Mouse (Mus musculus) intestine, postnatal 0 days (tissue): ENCODE measurements around the gene Lrrc56. TPM values are rescaled to one million over a fixed set of nuclear protein-coding genes. Genes with fewer than 3 reads are reported as not detected.

Experiments used
- ATAC-seq: fragments of 200-750 bp; cut with Nextera tagmentation; 2 replicates; pipeline ENCODE4 v1.8.0; 2017; ENCODE audit warnings: mild to moderate bottlenecking, moderate TSS enrichment, moderate library complexity
- H3K27ac ChIP-seq: fragments of 300-500 bp; sonication (generic); 2 replicates; pipeline ENCODE4 v1.5.1; 2014; ENCODE audit warnings: mild to moderate bottlenecking, low read depth, low read length, moderate library complexity
- H3K27me3 ChIP-seq: fragments of 300-500 bp; sonication (generic); replicated peaks from 2 replicates; pipeline ENCODE4 v1.6.1; 2014; ENCODE audit warnings: low read length, mixed read lengths; ENCODE audit not compliant: control insufficient read depth, insufficient read depth
- H3K36me3 ChIP-seq: fragments of 300-500 bp; sonication (generic); 2 replicates; pipeline ENCODE4 v1.6.1; 2014; ENCODE audit warnings: mild to moderate bottlenecking, moderate library complexity; ENCODE audit not compliant: control insufficient read depth, insufficient read depth
- H3K4me1 ChIP-seq: fragments of 300-500 bp; sonication (generic); replicated peaks from 2 replicates; pipeline ENCODE4 v1.6.1; 2014; ENCODE audit warnings: antibody characterized with exemption, low read length, mixed read lengths; ENCODE audit not compliant: control insufficient read depth, insufficient read depth
- H3K4me2 ChIP-seq: fragments of 300-500 bp; sonication (generic); replicated peaks from 2 replicates; pipeline ENCODE4 v1.6.1; 2014; ENCODE audit warnings: low read depth, mild to moderate bottlenecking, moderate library complexity
- H3K4me3 ChIP-seq: fragments of 300-500 bp; sonication (generic); 2 replicates; pipeline ENCODE4 v1.5.1; 2014; ENCODE audit warnings: low read depth, low read length
- H3K9ac ChIP-seq: fragments of 300-500 bp; sonication (generic); 2 replicates; pipeline ENCODE4 v1.6.1; 2014; ENCODE audit warnings: mild to moderate bottlenecking, low read depth, low read length
- H3K9me3 ChIP-seq: fragments of 300-500 bp; sonication (generic); 2 replicates; pipeline ENCODE4 v1.6.1; 2016; ENCODE audit warnings: mixed run types; ENCODE audit not compliant: control insufficient read depth
- CTCF ChIP-seq: sonication (generic); IDR thresholded peaks from 2 replicates; pipeline ENCODE4 v1.5.1; 2016; ENCODE audit warnings: low read depth, mild to moderate bottlenecking, control low read depth, antibody characterized with exemption, moderate library complexity
- WGBS: fragments of 180-500 bp; shearing (Covaris S2); extraction: QIAGEN DNeasy Blood & Tissue Kit; methylation state at CpG from one replicate; pipeline ENCODE4 v1.1.7; 2014; 5-methylcytosine and 5-hydroxymethylcytosine counted together
- polyA plus RNA-seq: library from polyadenylated mRNA; unstranded; fragments of >200 nt; fragmentation: Nextera tagmentation; extraction: Ambion mirVana; gene quantifications from 2 replicates; pipeline ENCODE4 v1.2.1, GENCODE M21; 2015

The Lrrc56 gene
- polyA plus RNA-seq, 1 experiment from 2014 or later, result 3.2 TPM

- Histone ChIP-seq H3K4me1 (no peaks in the 10 kb centered on the region), H3K27me3 (no peaks in the 10 kb centered on the region), H3K36me3 (peaks cover 31% of the 10 kb centered on the region), H3K27ac (no peak overlapping the region), H3K4me3 (no peak overlapping the region), H3K9me3 (no peaks in the 10 kb centered on the region), H3K9ac (no peak overlapping the region), H3K4me2 (no peak overlapping the region)
- WGBS, result 90% methylated on average over 3 of the region's 3 CpGs
- no peak for ATAC-seq
- TF ChIP-seq CTCF, result no peak
Observed at GRCm38 (mm10) chr7:141188733-141189132, 5.2 kb upstream of the Lrrc56 start.

- Histone ChIP-seq H3K4me3 (no peak overlapping the region), H3K4me2 (no peak overlapping the region), H3K36me3 (peaks cover 31% of the 10 kb centered on the region), H3K9ac (no peak overlapping the region), H3K27me3 (no peaks in the 10 kb centered on the region), H3K27ac (no peak overlapping the region), H3K4me1 (no peaks in the 10 kb centered on the region), H3K9me3 (no peaks in the 10 kb centered on the region)
- TF ChIP-seq CTCF, result no peak
- 85% methylated on average over 3 of the region's 3 CpGs for WGBS
- ATAC-seq, result no peak
Observed at GRCm38 (mm10) chr7:141190220-141190619, 3.7 kb upstream of the Lrrc56 start.

GRCm38 (mm10) chr7:141191036-141191435 is 2.9 kb upstream of the Lrrc56 start:
- Histone ChIP-seq H3K36me3 (peaks cover 31% of the 10 kb centered on the region), H3K27ac (no peak overlapping the region), H3K9ac (no peak overlapping the region), H3K9me3 (no peaks in the 10 kb centered on the region), H3K4me3 (no peak overlapping the region), H3K27me3 (no peaks in the 10 kb centered on the region), H3K4me1 (peaks cover 6% of the 10 kb centered on the region; the same call in 1 of the 2 replicates), H3K4me2 (no peak overlapping the region)
- WGBS, result 85% methylated on average over 14 of the region's 14 CpGs
- no peak for ATAC-seq
- TF ChIP-seq CTCF, result no peak

- peak overlapping the region; percentile 87; the same call in 1 of the 2 replicates for H3K4me2 ChIP-seq
- peaks cover 31% of the 10 kb centered on the region for H3K36me3 ChIP-seq
- TF ChIP-seq CTCF, result no peak
- no peaks in the 10 kb centered on the region for H3K27me3 ChIP-seq
- no peaks in the 10 kb centered on the region for H3K9me3 ChIP-seq
- H3K27ac ChIP-seq, result no peak overlapping the region; the same call in 1 of the 2 replicates
- H3K9ac ChIP-seq, result no peak overlapping the region
- ATAC-seq, result no peak
- no peak overlapping the region for H3K4me3 ChIP-seq
- WGBS, result 88% methylated on average over 24 of the region's 24 CpGs
- peaks cover 6% of the 10 kb centered on the region; the same call in 1 of the 2 replicates for H3K4me1 ChIP-seq
Observed at GRCm38 (mm10) chr7:141191796-141192685, 1.9 kb upstream of the Lrrc56 start.

- H3K9me3 ChIP-seq, result no peaks in the 10 kb centered on the region
- TF ChIP-seq CTCF, result no peak
- peaks cover 6% of the 10 kb centered on the region; the same call in 1 of the 2 replicates for H3K4me1 ChIP-seq
- H3K4me3 ChIP-seq, result peak overlapping the region; percentile 86
- WGBS, result 24% methylated on average over 12 of the region's 12 CpGs
- peak overlapping the region; percentile 88; the same call in 1 of the 2 replicates for H3K27ac ChIP-seq
- H3K36me3 ChIP-seq, result peaks cover 32% of the 10 kb centered on the region
- peak overlapping the region; percentile 87 for H3K4me2 ChIP-seq
- no peaks in the 10 kb centered on the region for H3K27me3 ChIP-seq
- no peak for ATAC-seq
- H3K9ac ChIP-seq, result peak overlapping the region; percentile 92
Observed at GRCm38 (mm10) chr7:141192776-141193347, 1.1 kb upstream of the Lrrc56 start.

GRCm38 (mm10) chr7:141193348-141193856 is 555 bp upstream of the Lrrc56 start:
- Histone ChIP-seq H3K27me3 (no peaks in the 10 kb centered on the region), H3K4me3 (peak overlapping the region; percentile 86), H3K9ac (peak overlapping the region; percentile 92), H3K27ac (peak overlapping the region; percentile 88), H3K9me3 (no peaks in the 10 kb centered on the region), H3K36me3 (peaks cover 34% of the 10 kb centered on the region), H3K4me2 (peak overlapping the region; percentile 87), H3K4me1 (peaks cover 6% of the 10 kb centered on the region; the same call in 1 of the 2 replicates)
- ATAC-seq, result peak; percentile 39
- under 1% methylated on average over 24 of the region's 43 CpGs for WGBS
- 0 out of 2 replicates have a peak, but pooled peaks have one; percentile 15 for TF ChIP-seq CTCF
